Mouse (Mus musculus) megakaryocyte, embryonic 14.5 days (primary cell): ENCODE results near the gene Smim27.

Experiments used
- FLI1 ChIP-seq: IDR thresholded peaks from 2 replicates; pipeline ENCODE4 v1.6.1; 2012; ENCODE audit warnings: low read length, inconsistent platforms, mixed read lengths
- GATA1 ChIP-seq: IDR thresholded peaks from 3 replicates; pipeline ENCODE4 v1.6.1; 2012; ENCODE audit warnings: mixed read lengths, low read length, inconsistent platforms, borderline replicate concordance

DNA sequence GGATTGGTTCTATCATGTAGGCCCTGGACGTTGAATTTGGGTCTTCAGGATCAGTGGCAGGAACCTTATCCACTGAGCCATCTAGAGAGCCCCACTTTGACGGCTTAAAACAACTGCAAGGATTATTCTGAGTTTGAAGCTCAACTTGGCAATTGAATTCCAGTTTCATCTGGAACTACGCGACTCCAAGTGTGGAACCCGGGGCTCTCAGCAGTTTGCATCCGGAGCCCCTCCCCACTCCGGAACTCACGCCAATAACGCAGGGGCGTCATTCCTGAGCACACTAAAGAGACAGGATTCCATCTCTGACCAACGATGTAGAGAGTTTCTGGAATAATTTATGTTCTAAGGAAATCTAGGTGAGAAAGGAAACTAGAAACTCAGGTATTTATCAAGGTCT lies 42.2 kb upstream of the Smim27 start:
- TF ChIP-seq GATA1 (no peak), FLI1 (no peak)
